7 mouse cellular contexts compared by ENCODE assay signal in the genomic region with DNA sequence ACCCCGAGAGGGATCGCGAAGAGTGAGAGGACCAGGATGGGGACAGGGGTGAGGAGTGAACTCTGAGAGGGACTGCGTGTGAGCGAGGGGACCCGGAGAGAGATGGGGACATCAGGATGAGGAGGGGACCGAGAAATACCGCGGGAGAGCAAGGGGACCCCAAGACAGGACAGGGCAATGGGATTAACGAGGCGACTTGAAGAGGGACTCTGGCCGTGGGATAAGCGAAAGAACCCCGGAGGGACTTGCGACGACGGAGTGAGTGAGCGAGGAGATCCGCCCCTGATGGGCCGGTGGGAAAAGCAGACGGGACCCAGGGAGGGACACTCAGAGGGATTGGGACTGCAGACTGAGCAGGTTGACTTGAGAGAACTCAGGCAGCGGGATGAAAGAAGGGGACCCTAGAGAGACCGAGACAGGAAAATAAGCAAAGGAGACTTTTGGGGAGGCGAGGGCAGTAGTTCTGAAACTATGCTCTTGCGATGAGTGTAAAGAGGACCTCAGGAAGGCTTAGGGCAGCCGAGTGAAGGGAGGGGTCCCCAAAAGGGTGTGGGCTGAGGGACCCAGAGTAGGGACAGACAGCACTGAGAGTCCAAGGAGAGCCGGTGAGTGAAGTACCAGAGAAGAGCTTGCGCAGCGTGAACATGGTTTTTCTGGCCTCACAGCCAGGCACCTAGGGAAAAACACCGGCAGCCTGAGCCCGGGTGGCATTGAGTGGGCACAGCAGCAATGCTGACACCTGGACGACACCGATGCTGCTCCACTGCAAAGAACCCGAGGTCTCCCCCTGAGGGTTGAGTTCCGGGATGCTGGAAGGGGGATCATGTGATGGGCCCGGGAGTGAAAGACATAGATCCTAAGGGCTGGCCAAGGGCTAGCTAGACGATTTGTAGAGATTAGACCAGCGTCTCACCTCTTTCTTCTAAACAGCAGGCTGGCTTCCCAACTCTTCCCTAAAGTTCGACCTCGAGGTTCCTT. TPM values are rescaled to one million over a fixed set of nuclear protein-coding genes. Genes with fewer than 3 reads are reported as not detected.
DNase-seq lines count a peak whose midpoint lies in the region; ATAC-seq and TF ChIP-seq lines count a peak whose summit lies in the region.

No protein-coding gene starts in this region.

- no peak for TF ChIP-seq POLR2A in cortical plate, adult 2 months (IDR thresholded peaks at IDR 0.05; ENCODE audit: extremely low read depth, insufficient read depth, low read length)

- H3K27me3 ChIP-seq in lung, embryonic 15.5 days, result 0 out of 2 replicates have a peak, but pooled peaks cover 3% of the 10 kb centered on the region
- no peaks in the 10 kb centered on the region for H3K27me3 ChIP-seq in heart, postnatal 0 days (ENCODE audit: control insufficient read depth, insufficient read depth, low read length)
- no peaks in the 10 kb centered on the region for H3K27me3 ChIP-seq in liver, embryonic 11.5 days (replicated peaks; ENCODE audit: control insufficient read depth, insufficient read depth, low read length)

- H3K27ac ChIP-seq in lung, embryonic 15.5 days, result no peak overlapping the region
- no peak overlapping the region for H3K27ac ChIP-seq in cortical plate, adult 2 months (ENCODE audit: insufficient read depth, low read length)
- peak overlapping the region; percentile 23; the same call in 1 of the 2 replicates for H3K27ac ChIP-seq in heart, postnatal 0 days (ENCODE audit: low read depth)
- H3K27ac ChIP-seq in liver, embryonic 11.5 days (ENCODE audit: low read depth, low read length), result peak overlapping the region; percentile 62; the same call in 1 of the 2 replicates

- H3K4me3 ChIP-seq in lung, embryonic 15.5 days, result peak overlapping the region; percentile 89
- H3K4me3 ChIP-seq in cortical plate, adult 2 months (ENCODE audit: insufficient read depth, low read length), result peak overlapping the region; percentile 62
- H3K4me3 ChIP-seq in heart, postnatal 0 days (ENCODE audit: low read depth, low read length), result peak overlapping the region; percentile 84
- H3K4me3 ChIP-seq in liver, embryonic 11.5 days (ENCODE audit: low read depth, low read length), result peak overlapping the region; percentile 89

- no peak for TF ChIP-seq CTCF in cortical plate, adult 2 months (IDR thresholded peaks at IDR 0.05; ENCODE audit: extremely low read depth, insufficient read depth, low read length)
- no peak for TF ChIP-seq CTCF in heart, postnatal 0 days (IDR thresholded peaks at IDR 0.05; ENCODE audit: low read depth)

- peak overlapping the region; percentile 64 for H3K9ac ChIP-seq in lung, embryonic 15.5 days
- H3K9ac ChIP-seq in heart, postnatal 0 days (replicated peaks; ENCODE audit: low read depth, low read length), result peak overlapping the region; percentile 63
- H3K9ac ChIP-seq in liver, embryonic 11.5 days (ENCODE audit: low read depth, low read length), result peak overlapping the region; percentile 76

- ATAC-seq in lung, embryonic 15.5 days (ENCODE audit: borderline replicate concordance, extremely low read depth, low FRiP score, low TSS enrichment), result no peak
- ATAC-seq in heart, postnatal 0 days (ENCODE audit: insufficient read depth, low read depth), result no peak
- ATAC-seq in liver, embryonic 11.5 days (replicated peaks; ENCODE audit: low FRiP score), result no peak

- under 1% methylated on average over 40 of the region's 40 CpGs for WGBS in lung, embryonic 15.5 days
- WGBS in heart, postnatal 0 days, result 1% methylated on average over 37 of the region's 40 CpGs
- 2% methylated on average over 40 of the region's 40 CpGs for WGBS in liver, embryonic 11.5 days

- no peak for TF ChIP-seq EP300 in heart, postnatal 0 days (IDR thresholded peaks at IDR 0.05; ENCODE audit: low read depth)

- no peaks in the 10 kb centered on the region for H3K9me3 ChIP-seq in lung, embryonic 15.5 days
- no peaks in the 10 kb centered on the region for H3K9me3 ChIP-seq in heart, postnatal 0 days (replicated peaks; ENCODE audit: control insufficient read depth, low read length)
- no peaks in the 10 kb centered on the region for H3K9me3 ChIP-seq in liver, embryonic 11.5 days (ENCODE audit: control insufficient read depth, low read length)

- no peaks in the 10 kb centered on the region for H3K36me3 ChIP-seq in lung, embryonic 15.5 days
- H3K36me3 ChIP-seq in heart, postnatal 0 days (replicated peaks; ENCODE audit: control insufficient read depth, insufficient read depth, low read length), result no peaks in the 10 kb centered on the region
- H3K36me3 ChIP-seq in liver, embryonic 11.5 days (ENCODE audit: control insufficient read depth, insufficient read depth, low read length), result no peaks in the 10 kb centered on the region

- DNase-seq in lung, postnatal 36 days, result no peak
- no peak for DNase-seq in heart, postnatal 0 days (ENCODE audit: low spot score)
- DNase-seq in liver, embryonic 11.5 days (ENCODE audit: low spot score), result no peak
- DNase-seq in spleen, postnatal 10 days (ENCODE audit: low spot score in 2 of 2), result peak; percentile 56 to 64
- DNase-seq in layer of hippocampus, adult 8-10 months (ENCODE audit: low spot score in 2 of 2), result no peak

- peak overlapping the region; percentile 93 for H3K4me2 ChIP-seq in lung, embryonic 15.5 days
- peak overlapping the region; percentile 97 for H3K4me2 ChIP-seq in heart, postnatal 0 days (ENCODE audit: low read depth, low read length)
- peak overlapping the region; percentile 97 for H3K4me2 ChIP-seq in liver, embryonic 11.5 days

- peaks cover 21% of the 10 kb centered on the region for H3K4me1 ChIP-seq in lung, embryonic 15.5 days
- no peaks in the 10 kb centered on the region; the same call in 1 of the 2 replicates for H3K4me1 ChIP-seq in cortical plate, adult 2 months (ENCODE audit: control insufficient read depth, insufficient read depth, low read length)
- peaks cover 14% of the 10 kb centered on the region; the same call in 1 of the 2 replicates for H3K4me1 ChIP-seq in heart, postnatal 0 days (ENCODE audit: control insufficient read depth, insufficient read depth)
- peaks cover 30% of the 10 kb centered on the region for H3K4me1 ChIP-seq in liver, embryonic 11.5 days (replicated peaks; ENCODE audit: control insufficient read depth, insufficient read depth, low read length)

RNA-seq across cellular contexts. Expression of gene Taok3, which starts 0.8 kb away (rescaled TPM):
- 22.4 and 27.3 TPM in 2 replicates for polyA plus RNA-seq in lung, embryonic 15.5 days (2015; fragmentation: Nextera tagmentation; extraction: Ambion mirVana)
- polyA plus RNA-seq in cortical plate, adult 2 months (2012; rRNA removed), result 40.6 and 45.7 TPM in 2 replicates
- 1.1 and 3.9 TPM in 2 replicates for total RNA-seq in heart, postnatal 0 days (2014; rRNA removed; ENCODE audit: low replicate concordance)
- polyA plus RNA-seq in heart, postnatal 0 days (2015; fragmentation: Nextera tagmentation; extraction: Ambion mirVana), result 5.8 and 7.5 TPM in 2 replicates
- polyA plus RNA-seq in liver, embryonic 11.5 days (2014; fragmentation: Nextera tagmentation; extraction: Ambion mirVana), result 69.3 and 73.6 TPM in 2 replicates
- 10 to 100 TPM; 55.8 to 65.4 (median 61.2) TPM for total RNA-seq in layer of hippocampus, adult 8-10 months (2022)

RNA-seq across cellular contexts. Expression of gene Suds3, which starts 4.9 kb away (rescaled TPM):
- polyA plus RNA-seq in lung, embryonic 15.5 days (2015; fragmentation: Nextera tagmentation; extraction: Ambion mirVana), result 74.0 and 78.8 TPM in 2 replicates
- 110 and 129 TPM in 2 replicates for polyA plus RNA-seq in cortical plate, adult 2 months (2012; rRNA removed)
- total RNA-seq in heart, postnatal 0 days (2014; rRNA removed; ENCODE audit: low replicate concordance), result 31.9 and 50.1 TPM in 2 replicates
- polyA plus RNA-seq in heart, postnatal 0 days (2015; fragmentation: Nextera tagmentation; extraction: Ambion mirVana), result 36.9 and 38.2 TPM in 2 replicates
- 37.8 and 41.9 TPM in 2 replicates for polyA plus RNA-seq in liver, embryonic 11.5 days (2014; fragmentation: Nextera tagmentation; extraction: Ambion mirVana)
- total RNA-seq in layer of hippocampus, adult 8-10 months (2022), result 100 to 1,000 TPM; 110 to 124 (median 116) TPM

Comparison
In these comparisons a context has a peak if more than half of its experiments do, and no peak if none do; other contexts are left out.
1. H3K27ac ChIP-seq: peak in heart, postnatal 0 days (single experiment) and liver, embryonic 11.5 days (single experiment); none in lung, embryonic 15.5 days (single experiment) and cortical plate, adult 2 months (single experiment).
2. DNase-seq: peak in spleen, postnatal 10 days (2 of 2); none in lung, postnatal 36 days (single experiment), heart, postnatal 0 days (single experiment), liver, embryonic 11.5 days (single experiment) and layer of hippocampus, adult 8-10 months (0 of 2).
3. Peak in every context shown above with its lines, with median percentiles within 50 percentile points of each other: H3K4me2 ChIP-seq, H3K4me3 ChIP-seq and H3K9ac ChIP-seq.